Mouse (Mus musculus) MEL (cell line): ENCODE data around the gene Esrra. TPM values are rescaled to one million over a fixed set of nuclear protein-coding genes. Genes with fewer than 3 reads are reported as not detected.

Source experiments
- DNase-seq: peaks from one replicate; pipeline ENCODE4 v3.0.0; 2011; ENCODE audit warnings: low read depth, low spot score
- H3K27ac ChIP-seq: 2 replicates; pipeline ENCODE4 v1.5.1; 2012; ENCODE audit warnings: low read depth, mild to moderate bottlenecking, control low read depth, low read length, moderate library complexity; ENCODE audit not compliant: control insufficient read depth
- H3K27me3 ChIP-seq, 2 experiments: fragments of 150-350 bp in 1 of 2; sonication (generic) in 1 of 2; 2 replicates each; pipeline ENCODE4 v1.6.1; 2012; ENCODE audit warnings: low read length in 2 of 2, mild to moderate bottlenecking in 2 of 2, improper control_type of control experiment in 1 of 2, moderate library complexity in 1 of 2; ENCODE audit not compliant: insufficient read depth in 2 of 2, control insufficient read depth in 1 of 2
- H3K36me3 ChIP-seq, 2 experiments: 2 replicates each; pipeline ENCODE4 v1.6.1; 2012 to 2014; ENCODE audit warnings: low read length in 2 of 2, improper control_type of control experiment in 1 of 2, inconsistent platforms in 1 of 2, mild to moderate bottlenecking in 1 of 2; ENCODE audit not compliant: insufficient read depth in 2 of 2, control insufficient read depth in 1 of 2
- H3K4me1 ChIP-seq, 2 experiments: fragments of 150-350 bp in 1 of 2; sonication (generic) in 1 of 2; 2 replicates each; pipeline ENCODE4 v1.6.1; 2012; ENCODE audit warnings: low read length in 2 of 2, improper control_type of control experiment in 1 of 2, mild to moderate bottlenecking in 1 of 2; ENCODE audit not compliant: insufficient read depth in 2 of 2, control insufficient read depth in 1 of 2
- H3K4me3 ChIP-seq, 2 experiments: fragments of 150-350 bp in 1 of 2; sonication (generic) in 1 of 2; 2 replicates each; pipeline ENCODE4 v1.5.1; 2012; ENCODE audit warnings: low read depth in 2 of 2, low read length in 2 of 2, mild to moderate bottlenecking in 2 of 2, moderate library complexity in 2 of 2, control low read depth in 1 of 2, improper control_type of control experiment in 1 of 2; ENCODE audit not compliant: control insufficient read depth in 1 of 2, insufficient read depth in 1 of 2
- H3K79me2 ChIP-seq: 2 replicates; pipeline ENCODE4 v1.6.1; 2012; ENCODE audit warnings: mild to moderate bottlenecking, low read length, moderate library complexity; ENCODE audit not compliant: control insufficient read depth, poor library complexity, insufficient read depth
- H3K9ac ChIP-seq: 2 replicates; pipeline ENCODE4 v1.6.1; 2012; ENCODE audit warnings: low read depth, mild to moderate bottlenecking, control low read depth, low read length, moderate library complexity; ENCODE audit not compliant: control insufficient read depth, poor library complexity, severe bottlenecking
- H3K9me3 ChIP-seq: fragments of 150-350 bp; sonication (generic); replicated peaks from 2 replicates; pipeline ENCODE4 v1.6.1; 2012; ENCODE audit warnings: mild to moderate bottlenecking, low read length, improper control_type of control experiment, moderate library complexity; ENCODE audit not compliant: insufficient read depth
- CHD2 ChIP-seq: IDR thresholded peaks from 2 replicates; pipeline ENCODE4 v1.6.1; 2011; ENCODE audit warnings: low read length, improper control_type of control experiment
- CTCF ChIP-seq, 3 experiments: IDR thresholded peaks in 2 of 3; conservative IDR thresholded peaks in 1 of 3; 2 replicates each; pipeline ENCODE4 v1.5.1; 2011 to 2012; ENCODE audit warnings: low read length in 3 of 3, low read depth in 2 of 3, mild to moderate bottlenecking in 2 of 3, improper control_type of control experiment in 1 of 3, inconsistent platforms in 1 of 3, mixed read lengths in 1 of 3, moderate library complexity in 1 of 3; ENCODE audit not compliant: control insufficient read depth in 1 of 3, insufficient read depth in 1 of 3, poor library complexity in 1 of 3, severe bottlenecking in 1 of 3
- GABPA ChIP-seq: IDR thresholded peaks from 2 replicates; pipeline ENCODE4 v1.6.1; 2012; ENCODE audit warnings: low read depth, mild to moderate bottlenecking, inconsistent platforms, low read length, improper control_type of control experiment, moderate library complexity
- GATA1 ChIP-seq: IDR thresholded peaks from 2 replicates; pipeline ENCODE4 v1.6.1; 2011; ENCODE audit warnings: low read depth, low read length, improper control_type of control experiment
- HCFC1 ChIP-seq: IDR thresholded peaks from 2 replicates; pipeline ENCODE4 v1.6.1; 2012; ENCODE audit warnings: low read depth, mild to moderate bottlenecking, inconsistent platforms, low read length, improper control_type of control experiment, moderate library complexity
- KAT2A ChIP-seq: conservative IDR thresholded peaks from 2 replicates; pipeline ENCODE4 v1.6.1; 2012; ENCODE audit warnings: low read depth, low read length, improper control_type of control experiment, inconsistent platforms
- MAFK ChIP-seq: IDR thresholded peaks from 2 replicates; pipeline ENCODE4 v1.6.1; 2011; ENCODE audit warnings: low read depth, mild to moderate bottlenecking, low read length, improper control_type of control experiment, borderline replicate concordance
- MAZ ChIP-seq: IDR thresholded peaks from 2 replicates; pipeline ENCODE4 v1.6.1; 2012; ENCODE audit warnings: low read depth, mild to moderate bottlenecking, inconsistent platforms, low read length, improper control_type of control experiment
- MXI1 ChIP-seq: IDR thresholded peaks from 2 replicates; pipeline ENCODE4 v1.6.1; 2011; ENCODE audit warnings: mild to moderate bottlenecking, low read depth, low read length, improper control_type of control experiment
- MYB ChIP-seq: IDR thresholded peaks from 2 replicates; pipeline ENCODE4 v1.6.1; 2011; ENCODE audit warnings: mild to moderate bottlenecking, low read depth, low read length, improper control_type of control experiment
- MYC ChIP-seq: IDR thresholded peaks from 2 replicates; pipeline ENCODE4 v1.6.1; 2011; ENCODE audit warnings: low read depth, mild to moderate bottlenecking, low read length, improper control_type of control experiment, moderate library complexity
- NRF1 ChIP-seq: IDR thresholded peaks from 2 replicates; pipeline ENCODE4 v1.6.1; 2014; ENCODE audit warnings: low read depth, mild to moderate bottlenecking, inconsistent platforms, low read length, improper control_type of control experiment, moderate library complexity; ENCODE audit not compliant: poor library complexity, insufficient read depth, severe bottlenecking
- POLR2A ChIP-seq, 2 experiments: IDR thresholded peaks; 2 replicates each; pipeline ENCODE4 v1.6.1; 2011 to 2012; ENCODE audit warnings: low read length in 2 of 2, mild to moderate bottlenecking in 2 of 2, control low read depth in 1 of 2, improper control_type of control experiment in 1 of 2, low read depth in 1 of 2, moderate library complexity in 1 of 2; ENCODE audit not compliant: control insufficient read depth in 1 of 2, insufficient read depth in 1 of 2, poor library complexity in 1 of 2
- SIN3A ChIP-seq: IDR thresholded peaks from 2 replicates; pipeline ENCODE4 v1.6.1; 2012; ENCODE audit warnings: low read length, improper control_type of control experiment, inconsistent platforms
- SMC3 ChIP-seq: IDR thresholded peaks from 2 replicates; pipeline ENCODE4 v1.6.1; 2011; ENCODE audit warnings: low read depth, low read length, improper control_type of control experiment
- TAL1 ChIP-seq: IDR thresholded peaks from 2 replicates; pipeline ENCODE4 v1.6.1; 2012; ENCODE audit warnings: mild to moderate bottlenecking, inconsistent platforms, low read length, moderate library complexity, mixed read lengths
- UBTF ChIP-seq: IDR thresholded peaks from 2 replicates; pipeline ENCODE4 v1.6.1; 2012; ENCODE audit warnings: low read depth, mild to moderate bottlenecking, inconsistent platforms, low read length, improper control_type of control experiment, moderate library complexity, borderline replicate concordance; ENCODE audit not compliant: insufficient read depth
- ZKSCAN1 ChIP-seq: IDR thresholded peaks from 2 replicates; pipeline ENCODE4 v1.6.1; 2012; ENCODE audit warnings: low read depth, mild to moderate bottlenecking, inconsistent platforms, low read length, improper control_type of control experiment, moderate library complexity
- polyA plus RNA-seq, 2 experiments: library from polyadenylated mRNA; stranded (reverse) in 1 of 2; unstranded in 1 of 2; fragments of >175 nt in 1 of 2; fragments of >200 nt in 1 of 2; gene quantifications; 2 replicates each; pipeline versions ENCODE4 v1.2.1 to v1.2.4; 2012; ENCODE audit warnings: low replicate concordance in 2 of 2, low read depth in 1 of 2; ENCODE audit not compliant: insufficient read length in 2 of 2, insufficient read depth in 1 of 2, missing spikeins in 1 of 2
- total RNA-seq: library from RNA; depleted of rRNA; stranded (reverse); fragments of 300-350 nt; gene quantifications from 2 replicates; pipeline ENCODE4 v1.2.3, GENCODE M21; 2012

The Esrra gene
- total and polyA plus RNA-seq, 3 experiments, result 32.5 to 40.9 TPM; not detected in 1

GRCm38 (mm10) chr19:6916496-6916895 lies 5.1 kb downstream of the Esrra start:
- no peak overlapping the region for H3K9ac ChIP-seq
- no peak overlapping the region for H3K4me3 ChIP-seq
- no peak overlapping the region for H3K27ac ChIP-seq
- no peaks in the 10 kb centered on the region for H3K9me3 ChIP-seq
- H3K4me1 ChIP-seq, result no peaks in the 10 kb centered on the region; a peak in 2 of 4 replicates
- H3K36me3 ChIP-seq, result peaks cover 3% of the 10 kb centered on the region in 2 experiments; a peak in 1 of 4 replicates
- DNase-seq, result no peak
- no peaks in the 10 kb centered on the region for H3K27me3 ChIP-seq
- H3K79me2 ChIP-seq, result peaks cover 16% of the 10 kb centered on the region
- no peak for TF ChIP-seq HCFC1
- no peak for TF ChIP-seq MXI1
- TF ChIP-seq KAT2A, result no peak
- no peak for TF ChIP-seq SIN3A
- no peak for TF ChIP-seq SMC3
- no peak for TF ChIP-seq MAZ
- no peak for TF ChIP-seq MYC
- TF ChIP-seq UBTF, result no peak
- no peak for TF ChIP-seq CHD2
- no peak for TF ChIP-seq ZKSCAN1
- no peak for TF ChIP-seq TAL1
- no peak for TF ChIP-seq NRF1
- TF ChIP-seq GABPA, result no peak
- TF ChIP-seq MYB, result no peak
- TF ChIP-seq CTCF (IDR thresholded peaks at IDR 0.05 in 2 of 3, conservative IDR thresholded peaks at IDR 0.05 in 1 of 3; ENCODE audit: control insufficient read depth in 1 of 3, insufficient read depth in 1 of 3, low read depth in 2 of 3, low read length in 3 of 3, poor library complexity in 1 of 3, severe bottlenecking in 1 of 3), result no peak
- no peak for TF ChIP-seq MAFK

- no peaks in the 10 kb centered on the region for H3K9me3 ChIP-seq
- peaks cover 15% of the 10 kb centered on the region for H3K79me2 ChIP-seq
- TF ChIP-seq GATA1 (0 out of 2 replicates have a peak, but pooled peaks have one; percentile 25), POLR2A (IDR thresholded peaks at IDR 0.05; ENCODE audit: control insufficient read depth in 1 of 2, insufficient read depth in 1 of 2, low read depth in 1 of 2, low read length in 2 of 2, poor library complexity in 1 of 2) (0 out of 4 replicates have a peak, but pooled peaks of 1 of the 2 experiments have one; percentile 23), ZKSCAN1 (no peak)
- TF ChIP-seq, all 39 proteins: peak for 2
- DNase-seq, result no peak
- H3K4me1 ChIP-seq, result no peaks in the 10 kb centered on the region; a peak in 1 of 4 replicates
- H3K27ac ChIP-seq, result no peak overlapping the region
- no peaks in the 10 kb centered on the region for H3K27me3 ChIP-seq
- peaks cover 3 to 5% of the 10 kb centered on the region in 2 experiments; a peak in 2 of 4 replicates for H3K36me3 ChIP-seq
- H3K4me3 ChIP-seq, result no peak overlapping the region
- H3K9ac ChIP-seq, result no peak overlapping the region
Measured at GRCm38 (mm10) chr19:6915276-6915675, 6.3 kb downstream of the Esrra start.
